ENCODE assay signal across 8 mouse cellular contexts in genomic region chr17:70853436-70853905, GRCm38 (mm10). TPM values are rescaled to one million over a fixed set of nuclear protein-coding genes. Genes with fewer than 3 reads are reported as not detected.
DNase-seq lines count a peak whose midpoint lies in the region; ATAC-seq and TF ChIP-seq lines count a peak whose summit lies in the region.

TSS of gene Tgif1 (minus strand) at chr17:70853546.

- intact Hi-C loops in gastrocnemius, adult 2 months (cut with DNase I): loop anchor here (5.0 kb wide), 1 partner anchor 96 kb away; no protein-coding TSS in a partner anchor

- H3K4me2 ChIP-seq in liver, embryonic 16.5 days (ENCODE audit: low read depth, low read length): peak within 1 kb of the TSS; percentile 76

- no peaks in the 10 kb centered on the region for H3K36me3 ChIP-seq in liver, embryonic 16.5 days (ENCODE audit: control insufficient read depth, insufficient read depth)

- peaks cover 31% of the 10 kb centered on the region for H3K27me3 ChIP-seq in liver, embryonic 16.5 days (ENCODE audit: control insufficient read depth, insufficient read depth, low read depth, low read length)

- no peak for ATAC-seq in liver, embryonic 16.5 days (ENCODE audit: low read depth)

- peak within 1 kb of the TSS; percentile 94 for H3K4me3 ChIP-seq in gastrocnemius, adult 2 months
- peak within 1 kb of the TSS; percentile 70 for H3K4me3 ChIP-seq in liver, embryonic 16.5 days (ENCODE audit: low read depth, low read length)

- H3K9ac ChIP-seq in liver, embryonic 16.5 days (ENCODE audit: low read depth, low read length): peak within 1 kb of the TSS; percentile 43

- peaks cover 4% of the 10 kb centered on the region; the same call in 1 of the 2 replicates for H3K4me1 ChIP-seq in liver, embryonic 16.5 days (ENCODE audit: control insufficient read depth, low read depth, low read length)

- under 1% methylated on average over 29 of the region's 29 CpGs for WGBS in liver, embryonic 16.5 days (ENCODE audit: insufficient replicate concordance)

- peak within 1 kb of the TSS; percentile 90 for H3K27ac ChIP-seq in gastrocnemius, adult 2 months
- peak within 1 kb of the TSS; percentile 88 for H3K27ac ChIP-seq in liver, embryonic 16.5 days (ENCODE audit: low read length)

- TF ChIP-seq CTCF in gastrocnemius, adult 2 months (IDR thresholded peaks at IDR 0.05): no peak

- DNase-seq in gastrocnemius, adult 2 months: peak; percentile 79
- DNase-seq in gastrocnemius, adult 18-20 months (ENCODE audit: low spot score): no peak
- peak; percentile 79 for DNase-seq in adrenal gland, postnatal 14 days
- peak; percentile 50 for DNase-seq in gastrocnemius, postnatal 10 days
- peak; percentile 90 for DNase-seq in induced T-regulatory cell, adult 2 months (ENCODE audit: low read depth)
- DNase-seq in neural tube, embryonic 10.5 days (ENCODE audit: extremely low spot score, low spot score): peak; percentile 82
- DNase-seq in thymus, postnatal 4 days: peak; percentile 64

- H3K9me3 ChIP-seq in liver, embryonic 16.5 days (replicated peaks; ENCODE audit: control insufficient read depth, low read length): no peaks in the 10 kb centered on the region

RNA-seq across cellular contexts. Expression of gene Tgif1, which starts in this region (rescaled TPM):
- total RNA-seq in gastrocnemius, adult 2 months (2021): 1 to 10 TPM; 3.1 to 8.5 TPM
- 1 to 10 TPM; 4.2 to 9.3 TPM for total RNA-seq in gastrocnemius, adult 18-20 months (2021)
- total RNA-seq in adrenal gland, postnatal 14 days (2021): 45.9 and 50.8 TPM in 2 replicates
- 10 to 100 TPM in 1 of 2 experiments, 1 to 10 TPM in 1; 9.5 to 15.4 TPM for total RNA-seq in gastrocnemius, postnatal 10 days (2021)
- polyA plus RNA-seq in liver, embryonic 16.5 days (2015; fragmentation: Nextera tagmentation; extraction: Ambion mirVana): 8.9 and 9.0 TPM in 2 replicates
